Mouse (Mus musculus) macrophage (primary cell): ENCODE results near the gene Cdk5rap1. TPM values are rescaled to one million over a fixed set of nuclear protein-coding genes. Genes with fewer than 3 reads are reported as not detected.

ENCODE experiments used
- H3K27ac ChIP-seq: fragments of 350-480 bp; formaldehyde crosslinking; 2 replicates; pipeline ENCODE4 v1.9.0; 2021
- H3K36me3 ChIP-seq: fragments of 350-480 bp; formaldehyde crosslinking; 2 replicates; pipeline ENCODE4 v1.9.0; 2021; ENCODE audit errors: inconsistent target
- H3K4me3 ChIP-seq: fragments of 350-480 bp; formaldehyde crosslinking; 2 replicates; pipeline ENCODE4 v1.9.0; 2021; ENCODE audit errors: inconsistent target
- H3K79me2 ChIP-seq: fragments of 350-480 bp; formaldehyde crosslinking; 2 replicates; pipeline ENCODE4 v1.9.0; 2021; ENCODE audit errors: inconsistent target
- WGBS: methylation state at CpG from one replicate; pipeline ENCODE4 v1.1.7; 2026; ENCODE audit warnings: inconsistent platforms; ENCODE audit not compliant: missing documents; 5-methylcytosine and 5-hydroxymethylcytosine counted together
- polyA plus RNA-seq: library from polyadenylated mRNA; stranded (reverse); fragments of 250-400 nt; gene quantifications from 3 replicates; pipeline ENCODE4 v1.2.4, GENCODE M21; 2018; ENCODE audit warnings: inconsistent platforms
- total RNA-seq, 78 experiments: library from RNA; depleted of rRNA; stranded (reverse); fragments of 250-400 nt; gene quantifications; 1 replicate in 9 of 78; 2 replicates in 24 of 78; 3 replicates in 43 of 78; 4 replicates in 2 of 78; pipeline ENCODE4 v1.2.4; 2018; ENCODE audit warnings: inconsistent platforms in 56 of 78

Cdk5rap1 gene
- 10 to 100 TPM in 25 of 26 experiments, 1 to 10 TPM in 1; 8.2 to 51.3 (median 27.1) TPM for total RNA-seq (2018; cell fraction: chromatin; rRNA removed)
- 1 to 10 TPM; 2.7 to 7.5 (median 5.0) TPM for total RNA-seq (2018; cell fraction: cytosol; rRNA removed)
- total RNA-seq (2018; cell fraction: nucleus; rRNA removed) = 10 to 100 TPM in 13 of 26 experiments, 1 to 10 TPM in 13; 3.5 to 25.0 (median 10.2) TPM
- 4.0 to 6.2 TPM (median 5.3 TPM) in 3 replicates for polyA plus RNA-seq

DNA sequence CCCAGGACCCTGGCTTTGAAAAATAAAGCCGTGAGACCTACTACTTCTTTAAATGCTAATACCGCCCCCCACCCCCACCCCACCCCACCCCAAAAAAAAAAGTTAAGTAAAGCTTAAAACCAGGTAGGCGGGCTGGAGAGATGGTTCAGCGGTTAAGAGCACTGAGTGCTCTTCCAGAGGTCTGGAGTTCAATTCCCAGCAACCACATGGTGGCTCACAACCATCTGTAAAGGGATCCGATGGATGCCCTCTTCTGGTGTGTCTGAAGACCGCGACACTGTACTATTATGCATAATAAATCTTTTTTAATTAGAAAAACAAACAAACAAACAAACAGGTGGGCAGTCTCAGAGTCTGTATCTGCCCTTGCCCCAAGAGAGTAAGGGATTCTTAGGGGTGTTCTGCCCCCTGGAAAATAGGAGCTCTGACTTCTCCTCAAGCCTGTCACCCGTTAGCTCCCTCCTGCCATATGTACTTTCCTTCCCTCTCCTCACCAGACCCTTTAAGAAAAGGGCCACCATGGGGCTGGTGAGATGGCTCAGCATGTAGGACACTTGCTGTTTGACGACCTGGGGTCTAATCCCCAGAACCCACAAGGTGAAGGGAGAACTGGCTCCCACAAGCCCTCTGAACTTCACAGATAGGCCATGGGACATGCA, at the start of gene Cdk5rap1:
TSS of gene Cdk5rap1 (minus strand) at position 169 of the 659 bp plus-strand sequence.
- H3K4me3 ChIP-seq = peak within 1 kb of the TSS; percentile 99

DNA sequence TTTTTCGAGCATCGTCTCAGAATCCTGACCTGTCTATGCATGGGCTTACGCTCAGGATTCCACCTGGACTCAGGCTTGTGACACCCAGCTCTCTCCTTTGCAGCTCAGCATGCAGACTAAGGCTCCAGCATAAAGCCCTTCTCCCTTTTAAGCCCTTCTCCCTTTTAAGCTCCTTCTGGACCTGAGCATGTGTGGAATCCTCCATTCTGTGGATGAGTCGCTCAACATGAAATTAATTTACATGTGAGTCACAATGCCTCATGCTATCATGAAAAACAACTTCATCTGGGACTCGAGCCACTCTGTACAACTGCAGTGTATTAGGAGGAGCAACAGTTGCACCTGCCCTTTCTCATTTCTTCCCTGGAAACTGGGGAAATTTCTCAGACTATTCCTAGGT, 49.4 kb upstream of the Cdk5rap1 start:
- Histone ChIP-seq H3K36me3 (no peaks in the 10 kb centered on the region), H3K27ac (no peak overlapping the region), H3K79me2 (no peaks in the 10 kb centered on the region), H3K4me3 (no peak overlapping the region)
- WGBS = 80% methylated on average over 4 of the region's 5 CpGs

More for the DNA sequence above, at the start of gene Cdk5rap1:
- 25% methylated on average over 8 of the region's 9 CpGs for WGBS
- peak within 1 kb of the TSS; percentile 70 for H3K27ac ChIP-seq
- H3K36me3 ChIP-seq = 0 out of 2 replicates have a peak, but pooled peaks cover 11% of the 10 kb centered on the region
- H3K79me2 ChIP-seq = no peaks in the 10 kb centered on the region

DNA sequence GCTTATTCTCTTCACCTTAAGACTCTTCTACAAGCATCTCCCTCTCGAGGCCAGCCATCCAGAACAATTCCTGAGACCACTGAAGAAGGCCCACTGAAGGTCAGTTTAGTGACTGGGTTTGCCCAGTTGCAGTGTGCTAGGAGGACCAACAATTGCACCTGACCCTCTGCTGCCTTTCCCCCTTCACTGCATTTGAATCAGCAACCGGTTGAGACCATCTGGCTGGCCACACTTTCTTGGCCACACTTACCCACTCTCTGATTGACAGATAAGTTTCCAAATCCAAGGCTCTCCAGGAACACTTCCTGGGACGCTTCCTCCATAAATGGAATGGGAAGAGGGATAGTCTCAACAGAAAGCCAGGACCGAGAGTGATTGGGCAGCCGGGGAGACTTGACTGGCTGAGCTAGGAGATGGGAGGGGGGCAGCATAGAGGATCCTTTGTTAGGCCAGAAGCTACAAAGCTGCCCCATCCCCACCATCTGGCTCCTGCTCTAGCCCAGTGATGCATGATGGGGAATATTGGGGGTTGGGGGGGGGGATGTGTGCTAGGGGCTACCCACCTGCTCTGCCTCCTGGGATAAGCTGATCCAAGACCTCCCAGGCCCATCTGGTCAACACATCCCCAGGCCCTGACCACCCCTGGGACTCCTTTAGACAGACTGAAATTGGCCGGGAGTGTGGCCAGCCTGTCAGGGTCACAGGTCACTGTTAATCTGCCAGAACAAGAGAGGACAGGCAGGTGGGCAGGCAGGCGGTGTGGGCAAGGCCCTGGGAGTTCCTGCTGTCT, 48.3 kb upstream of the Cdk5rap1 start:
- WGBS = 95% methylated on average over 7 of the region's 7 CpGs
- Histone ChIP-seq H3K36me3 (no peaks in the 10 kb centered on the region), H3K4me3 (no peak overlapping the region), H3K79me2 (no peaks in the 10 kb centered on the region), H3K27ac (no peak overlapping the region)

DNA sequence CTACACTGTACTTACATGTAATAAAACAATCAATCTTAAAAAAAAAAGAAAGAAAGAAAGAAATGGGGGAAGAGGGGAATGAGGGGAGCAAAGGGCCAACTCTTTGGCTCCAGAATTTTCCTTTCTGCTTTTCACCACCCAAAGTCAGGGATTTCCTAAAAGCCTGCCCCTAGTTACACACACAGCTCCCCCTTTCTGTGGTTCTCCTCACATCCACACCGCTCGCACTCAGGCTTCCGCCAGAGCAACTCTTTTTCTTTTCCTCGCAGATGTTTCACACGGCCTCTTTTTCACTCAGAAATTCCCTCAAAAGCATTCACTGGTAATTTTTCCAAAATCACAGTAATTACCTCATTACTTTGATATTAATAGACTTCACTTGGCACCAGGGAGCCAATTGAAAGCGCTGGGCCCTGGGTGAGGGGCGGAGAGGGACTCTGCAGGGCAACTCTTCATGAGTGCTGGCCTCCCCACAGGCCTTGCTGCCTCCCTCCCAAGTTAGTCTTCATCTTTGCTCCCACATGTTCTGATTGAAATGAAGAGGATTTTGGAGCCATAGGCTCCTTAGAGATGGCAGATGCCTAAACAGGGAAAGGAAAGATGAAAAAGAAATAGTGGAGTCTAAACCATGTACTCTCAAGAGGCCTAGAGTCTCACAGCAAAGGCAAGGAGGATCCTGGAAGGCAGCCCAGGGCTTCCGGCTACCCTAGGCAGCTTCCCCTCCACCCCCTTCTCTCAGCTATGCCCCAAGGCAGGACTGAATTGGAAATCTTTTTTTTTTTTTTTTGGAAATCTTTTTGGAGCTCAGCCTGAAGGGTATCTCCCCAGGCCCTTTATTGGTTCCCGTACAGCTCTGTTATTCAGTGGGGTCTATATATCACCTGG, 47.1 kb upstream of the Cdk5rap1 start:
- Histone ChIP-seq H3K27ac (no peak overlapping the region), H3K79me2 (no peaks in the 10 kb centered on the region), H3K4me3 (no peak overlapping the region), H3K36me3 (no peaks in the 10 kb centered on the region)
- 91% methylated on average over 9 of the region's 9 CpGs for WGBS

DNA sequence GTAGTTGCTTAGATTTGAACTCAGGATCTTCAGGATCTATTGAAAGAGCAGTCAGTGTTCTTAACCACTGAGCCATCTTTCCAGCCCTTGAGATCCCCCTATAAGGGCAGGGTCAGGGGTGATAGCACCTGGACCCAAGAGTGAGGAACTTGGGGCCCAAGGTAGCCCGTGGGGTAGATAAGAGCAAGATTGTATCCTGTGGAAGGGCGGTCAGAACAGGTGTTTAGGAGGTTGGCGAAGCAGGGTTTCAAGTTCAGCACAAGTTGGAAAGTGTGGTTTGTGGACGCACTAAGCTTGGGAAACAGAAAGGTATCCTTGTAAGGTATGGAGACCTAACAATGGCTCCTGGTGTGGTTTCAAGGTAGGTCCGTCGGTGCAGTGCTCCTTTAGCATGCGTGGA, 45.2 kb upstream of the Cdk5rap1 start:
- Histone ChIP-seq H3K4me3 (no peak overlapping the region), H3K36me3 (no peaks in the 10 kb centered on the region), H3K27ac (no peak overlapping the region), H3K79me2 (no peaks in the 10 kb centered on the region)
- WGBS = 86% methylated on average over 7 of the region's 7 CpGs

DNA sequence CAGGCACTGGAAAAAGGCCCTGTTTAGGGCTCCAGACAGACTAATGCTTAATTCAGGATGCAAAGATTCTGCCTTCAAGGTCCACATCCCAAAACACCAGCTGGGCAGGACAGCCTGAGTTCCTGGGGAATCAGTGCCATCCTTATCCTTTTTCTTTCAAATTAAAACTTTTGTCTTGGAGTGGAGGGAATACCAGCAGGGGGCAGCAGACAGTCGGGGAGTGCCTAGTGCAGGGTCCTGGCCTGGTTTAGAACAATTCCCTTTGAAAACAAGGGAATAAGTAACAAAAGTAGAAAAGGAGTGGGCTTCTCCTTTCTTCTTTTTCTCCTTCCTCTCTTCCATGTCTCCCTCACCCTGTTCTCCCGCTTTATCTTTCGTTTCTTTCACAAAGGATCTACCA, 44.3 kb upstream of the Cdk5rap1 start:
- H3K27ac ChIP-seq = no peak overlapping the region
- WGBS = 67% methylated on average over 3 of the region's 3 CpGs
- no peak overlapping the region for H3K4me3 ChIP-seq
- H3K79me2 ChIP-seq = no peaks in the 10 kb centered on the region
- H3K36me3 ChIP-seq = no peaks in the 10 kb centered on the region

DNA sequence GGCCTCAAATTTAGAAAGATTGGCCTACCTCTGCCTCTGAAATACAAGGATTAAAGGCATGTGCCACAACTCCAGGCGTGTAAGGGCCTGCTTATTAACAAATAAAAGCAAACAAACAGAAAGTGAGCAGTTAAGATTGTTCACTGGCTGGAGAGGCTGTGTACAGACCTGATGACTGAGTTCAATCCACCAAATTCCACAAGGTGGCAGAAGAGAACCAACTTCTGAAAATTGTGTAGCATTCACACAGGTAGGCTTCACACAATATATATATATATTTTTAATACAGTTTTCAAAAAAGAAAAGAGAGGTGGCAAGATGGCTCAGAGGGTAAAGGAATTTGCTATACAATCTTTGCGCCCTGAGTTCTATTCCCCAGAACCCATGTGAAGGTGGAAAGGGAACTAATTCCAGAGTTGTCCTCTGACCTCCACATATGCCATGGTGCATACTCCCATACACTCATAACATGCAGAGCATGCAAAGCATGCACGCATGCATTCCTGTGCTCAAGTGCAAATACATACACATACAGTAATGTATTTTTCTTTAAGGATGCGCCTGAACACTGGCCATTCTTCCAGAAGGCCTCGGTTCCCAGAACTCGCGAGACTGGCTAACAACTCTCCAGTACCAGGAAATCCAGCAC, 39.3 kb upstream of the Cdk5rap1 start:
- 66% methylated on average over 5 of the region's 7 CpGs for WGBS
- Histone ChIP-seq H3K36me3 (no peaks in the 10 kb centered on the region), H3K79me2 (no peaks in the 10 kb centered on the region), H3K27ac (no peak overlapping the region), H3K4me3 (no peak overlapping the region)

DNA sequence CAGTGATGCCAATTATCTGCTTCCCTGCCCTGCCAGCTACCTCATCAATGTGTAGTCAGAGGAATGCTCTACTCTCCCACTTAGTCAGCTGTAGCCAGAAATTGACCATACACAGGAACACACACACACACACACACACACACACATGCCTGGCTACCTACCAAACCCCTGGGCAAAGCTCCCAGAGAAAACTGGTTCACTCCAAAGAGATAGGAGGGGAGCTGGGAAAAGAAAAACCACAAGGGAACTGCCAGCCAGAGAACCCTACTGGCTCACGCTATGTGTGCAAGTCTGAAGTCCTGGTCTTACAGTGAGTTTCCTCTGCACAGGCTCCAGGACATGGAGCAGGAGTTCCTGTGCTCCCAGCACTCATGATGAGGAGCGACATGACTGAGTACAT, 37.5 kb upstream of the Cdk5rap1 start:
- H3K79me2 ChIP-seq = no peaks in the 10 kb centered on the region
- no peak overlapping the region for H3K4me3 ChIP-seq
- 58% methylated on average over 2 of the region's 2 CpGs for WGBS
- H3K36me3 ChIP-seq = no peaks in the 10 kb centered on the region
- no peak overlapping the region for H3K27ac ChIP-seq

DNA sequence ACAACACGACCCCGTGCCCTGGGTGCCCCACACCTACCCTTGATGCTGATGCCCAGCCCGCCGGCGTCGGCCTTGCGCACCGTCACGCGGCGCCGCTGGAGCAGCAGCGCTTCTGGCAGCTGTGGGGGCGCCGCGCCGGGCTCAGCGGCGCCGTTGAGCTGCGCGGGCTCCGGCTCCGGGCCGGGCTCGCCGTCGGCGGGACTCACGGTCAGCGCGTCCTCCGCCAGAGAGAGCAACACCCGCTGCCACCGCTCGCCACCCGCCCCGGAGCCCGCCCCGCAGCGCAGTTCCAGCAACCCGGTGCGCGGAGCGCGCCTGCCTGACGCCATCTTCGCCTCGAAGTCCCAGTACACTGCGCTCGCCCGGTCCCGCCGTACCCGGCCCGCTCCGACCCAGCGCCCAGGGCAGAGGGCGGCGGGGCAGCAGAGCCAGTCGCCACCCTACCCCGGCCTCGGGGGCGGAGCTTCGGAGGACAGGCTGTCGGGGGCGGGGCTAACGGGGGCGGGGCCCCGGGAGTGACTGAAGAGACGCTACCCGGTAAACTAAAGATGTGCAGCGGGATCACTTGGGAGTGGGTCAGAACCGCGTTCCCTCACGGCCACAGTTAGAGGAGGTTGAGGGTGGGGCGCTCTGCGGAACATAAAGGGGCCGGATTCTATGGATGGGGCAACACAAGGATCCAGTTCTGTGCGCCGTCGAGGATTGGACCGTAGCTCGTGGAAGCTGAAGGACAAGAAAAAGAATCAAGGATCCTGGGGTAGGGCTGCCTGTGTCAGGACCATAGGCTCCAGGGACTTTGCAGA, 35.0 kb upstream of the Cdk5rap1 start, which contains the start of gene Snta1:
TSS of gene Snta1 (minus strand) at position 457 of the 803 bp plus-strand sequence.
- H3K4me3 ChIP-seq = peak within 1 kb of the TSS; percentile 23; the same call in 1 of the 2 replicates
- WGBS = 3% methylated on average over 60 of the region's 84 CpGs
- H3K36me3 ChIP-seq = no peaks in the 10 kb centered on the region
- H3K79me2 ChIP-seq = no peaks in the 10 kb centered on the region
- H3K27ac ChIP-seq = no peak within 1 kb of the TSS

DNA sequence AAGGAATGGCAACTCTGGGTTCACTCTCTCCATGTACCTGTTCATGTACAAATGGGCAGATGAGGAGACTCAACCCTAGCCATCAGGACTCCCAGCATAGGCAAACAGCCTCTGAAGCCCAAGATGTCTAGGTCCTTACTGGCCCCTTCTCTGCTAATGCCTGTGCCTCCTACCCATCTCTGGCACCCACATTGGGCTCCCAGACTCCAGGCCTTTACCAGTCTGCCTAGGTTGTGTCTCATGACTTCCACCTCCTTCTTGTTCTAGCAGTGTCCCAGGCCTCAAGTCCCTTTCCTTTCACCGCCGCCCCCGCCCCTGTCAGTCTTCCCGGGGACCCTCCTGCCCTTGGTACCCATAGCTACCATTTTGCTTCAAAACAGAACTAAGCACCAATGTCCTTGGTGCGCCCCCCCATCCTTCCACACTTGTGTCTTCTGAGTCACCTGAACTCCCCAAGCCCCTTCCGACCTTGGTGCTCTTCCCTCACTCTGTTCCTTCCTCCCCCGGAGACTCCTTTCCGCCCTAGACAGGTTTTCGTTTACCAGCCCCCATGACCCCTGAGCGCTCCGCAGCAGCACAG, 34.3 kb upstream of the Cdk5rap1 start:
- no peak overlapping the region for H3K27ac ChIP-seq
- H3K36me3 ChIP-seq = no peaks in the 10 kb centered on the region
- no peaks in the 10 kb centered on the region for H3K79me2 ChIP-seq
- H3K4me3 ChIP-seq = peak overlapping the region; percentile 23; the same call in 1 of the 2 replicates
- WGBS = 44% methylated on average over 10 of the region's 11 CpGs

DNA sequence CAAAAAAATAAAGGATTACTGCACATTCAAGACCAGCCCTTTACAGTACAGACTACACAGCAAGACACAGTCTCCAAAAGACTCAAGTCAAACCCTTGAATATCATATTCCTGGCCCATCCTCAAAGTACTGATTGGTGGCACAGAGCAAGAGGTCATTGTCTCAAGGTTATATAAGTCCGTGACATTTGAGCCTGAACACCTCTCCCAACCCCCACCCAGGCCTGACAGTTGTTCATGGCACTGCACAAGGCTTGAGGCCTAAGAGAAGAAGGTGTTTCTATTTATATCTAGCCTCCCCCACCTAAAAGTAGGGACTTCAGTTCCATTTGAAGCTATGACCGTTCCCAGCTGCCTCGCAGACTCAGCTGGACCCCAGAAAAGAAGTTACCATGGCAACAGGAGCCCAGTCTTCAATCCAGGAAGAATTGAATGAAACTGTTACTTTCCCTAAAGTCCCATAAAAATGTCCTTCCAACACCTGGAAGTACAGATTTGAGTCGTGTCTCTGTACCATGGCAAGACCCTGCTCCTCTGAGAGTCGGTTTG, 32.7 kb upstream of the Cdk5rap1 start:
- Histone ChIP-seq H3K79me2 (no peaks in the 10 kb centered on the region), H3K36me3 (no peaks in the 10 kb centered on the region), H3K4me3 (no peak overlapping the region), H3K27ac (no peak overlapping the region)
- WGBS = 62% methylated on average over 5 of the region's 5 CpGs

DNA sequence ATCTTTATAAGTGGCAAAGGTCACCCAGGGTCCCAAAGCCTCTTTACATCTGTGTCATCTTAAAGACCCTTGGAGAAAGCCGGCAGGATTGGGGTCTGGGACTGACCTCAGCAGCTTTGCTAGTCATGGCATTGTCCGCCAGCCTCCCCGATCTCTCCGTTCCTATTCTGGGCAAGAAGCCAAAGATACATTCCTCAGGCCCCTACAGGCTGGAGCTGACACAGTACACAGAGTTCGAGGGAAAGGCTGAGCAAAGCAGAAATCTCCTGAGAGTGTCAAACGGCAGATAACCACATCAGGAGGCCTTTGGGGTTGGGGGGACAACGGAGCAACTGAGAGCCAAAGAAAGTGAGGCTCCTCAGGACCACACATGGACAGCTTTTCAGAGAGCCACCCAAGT, 30.0 kb upstream of the Cdk5rap1 start:
- H3K27ac ChIP-seq = no peak overlapping the region
- no peaks in the 10 kb centered on the region for H3K36me3 ChIP-seq
- H3K79me2 ChIP-seq = no peaks in the 10 kb centered on the region
- WGBS = 78% methylated on average over 7 of the region's 7 CpGs
- no peak overlapping the region for H3K4me3 ChIP-seq

DNA sequence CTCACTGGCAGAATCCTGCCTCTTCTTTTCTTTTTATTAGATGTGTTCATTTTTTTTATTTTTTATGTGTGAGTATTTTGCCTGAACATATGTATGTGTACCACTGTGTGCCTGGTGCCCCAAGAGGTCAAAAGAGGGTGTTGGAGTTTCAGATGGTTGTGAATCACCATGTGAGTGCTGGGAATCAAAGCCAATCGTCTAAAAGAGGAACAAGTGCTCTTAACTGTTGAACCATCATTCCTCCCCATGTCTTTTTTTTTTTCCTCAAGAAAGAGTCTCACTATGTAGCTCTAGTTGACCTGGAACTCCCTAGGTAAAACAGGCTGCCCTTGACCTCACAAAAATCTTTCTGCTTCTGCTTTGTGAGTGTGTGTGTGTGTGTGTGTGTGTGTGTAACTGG, 29.2 kb upstream of the Cdk5rap1 start:
- Histone ChIP-seq H3K79me2 (no peaks in the 10 kb centered on the region), H3K27ac (no peak overlapping the region), H3K4me3 (no peak overlapping the region), H3K36me3 (no peaks in the 10 kb centered on the region)
- 7% methylated on average over 1 of the region's 1 CpGs for WGBS
